Mouse (Mus musculus) kidney, adult 2 months (tissue): ENCODE measurements around the gene Rptor.

Source experiments
- CTCF ChIP-seq: fragments of 200-500 bp; conservative IDR thresholded peaks from 2 replicates; pipeline ENCODE4 v1.5.1; 2011; ENCODE audit warnings: low read depth, mild to moderate bottlenecking, control low read depth, low read length, moderate library complexity, mixed read lengths; ENCODE audit not compliant: insufficient read depth, insufficient read length
- POLR2A ChIP-seq: fragments of 200-500 bp; IDR thresholded peaks from one replicate; pipeline ENCODE4 v1.6.1; 2011; ENCODE audit warnings: low read depth, low read length, control low read depth

GRCm38 (mm10) chr11:119879573-119879972 is 276.9 kb downstream of the Rptor start:
- TF ChIP-seq POLR2A, result no peak
- no peak for TF ChIP-seq CTCF
